Mouse (Mus musculus) spleen, postnatal 10 days (tissue): ENCODE results near the gene Cox6b2.

ENCODE experiments used
- DNase-seq, 2 experiments: peaks; one replicate each; pipeline ENCODE4 v3.0.0; 2021 to 2022; ENCODE audit warnings: low spot score in 2 of 2

The Cox6b2 gene

GRCm38 (mm10) chr7:4764946-4765710, 12.2 kb upstream of the Cox6b2 start:
- no peak for DNase-seq

GRCm38 (mm10) chr7:4759670-4760069, 6.8 kb upstream of the Cox6b2 start:
- DNase-seq = no peak

GRCm38 (mm10) chr7:4751971-4752820, 698 bp downstream of the Cox6b2 start:
- DNase-seq = peak in 1 of 2 experiments; percentile 86

GRCm38 (mm10) chr7:4749169-4749568, 3.7 kb downstream of the Cox6b2 start:
- DNase-seq = no peak

GRCm38 (mm10) chr7:4748321-4748720, 4.6 kb downstream of the Cox6b2 start:
- DNase-seq = no peak

GRCm38 (mm10) chr7:4747156-4747899, 5.6 kb downstream of the Cox6b2 start:
- peak in 1 of 2 experiments; percentile 27 for DNase-seq

- no peak for DNase-seq
Measured at GRCm38 (mm10) chr7:4746326-4746980, 6.4 kb downstream of the Cox6b2 start.

GRCm38 (mm10) chr7:4744886-4745285, 8.0 kb downstream of the Cox6b2 start:
- no peak for DNase-seq

- DNase-seq = peak in 1 of 2 experiments; percentile 55
Measured at GRCm38 (mm10) chr7:4743354-4743753, 9.5 kb downstream of the Cox6b2 start.

GRCm38 (mm10) chr7:4742482-4742819, 10.4 kb downstream of the Cox6b2 start:
- no peak for DNase-seq

GRCm38 (mm10) chr7:4741672-4742481, 11.0 kb downstream of the Cox6b2 start:
- peak in 1 of 2 experiments; percentile 41 for DNase-seq

- DNase-seq = peak; percentile 72
Measured at GRCm38 (mm10) chr7:4741151-4741550, 11.7 kb downstream of the Cox6b2 start.

- DNase-seq = peak in 1 of 2 experiments; percentile 67
Measured at GRCm38 (mm10) chr7:4740309-4740727, 12.6 kb downstream of the Cox6b2 start.

- peak; percentile 82 to 94 for DNase-seq
Measured at GRCm38 (mm10) chr7:4739544-4740275, 13.2 kb downstream of the Cox6b2 start, which contains the start of gene Kmt5c. Gene Kmt5c (plus strand): TSS chr7:4740115.

GRCm38 (mm10) chr7:4739041-4739543, 13.8 kb downstream of the Cox6b2 start:
- DNase-seq = no peak

GRCm38 (mm10) chr7:4732968-4733392, 19.9 kb downstream of the Cox6b2 start:
- no peak for DNase-seq

- DNase-seq = no peak
Measured at GRCm38 (mm10) chr7:4731090-4731489, 21.8 kb downstream of the Cox6b2 start.

GRCm38 (mm10) chr7:4725169-4725568, 27.7 kb downstream of the Cox6b2 start, which contains the start of gene Tmem150b:
Gene Tmem150b (minus strand): TSS chr7:4725249.
- DNase-seq = no peak

GRCm38 (mm10) chr7:4724359-4724758, 28.5 kb downstream of the Cox6b2 start:
- DNase-seq = no peak

- peak in 1 of 2 experiments; percentile 50 for DNase-seq
Measured at GRCm38 (mm10) chr7:4723508-4723907, 29.4 kb downstream of the Cox6b2 start.
